Mouse (Mus musculus) MEL (cell line): ENCODE results near the gene Ccdc151.

Experiments used
- CTCF ChIP-seq, 3 experiments: IDR thresholded peaks in 2 of 3; conservative IDR thresholded peaks in 1 of 3; 2 replicates each; pipeline ENCODE4 v1.5.1; 2011 to 2012; ENCODE audit warnings: low read length in 3 of 3, low read depth in 2 of 3, mild to moderate bottlenecking in 2 of 3, improper control_type of control experiment in 1 of 3, inconsistent platforms in 1 of 3, mixed read lengths in 1 of 3, moderate library complexity in 1 of 3; ENCODE audit not compliant: control insufficient read depth in 1 of 3, insufficient read depth in 1 of 3, poor library complexity in 1 of 3, severe bottlenecking in 1 of 3
- POLR2AphosphoS2 ChIP-seq: IDR thresholded peaks from 2 replicates; pipeline ENCODE4 v1.6.1; 2011; ENCODE audit warnings: low read length, improper control_type of control experiment
- TAL1 ChIP-seq: IDR thresholded peaks from 2 replicates; pipeline ENCODE4 v1.6.1; 2012; ENCODE audit warnings: mild to moderate bottlenecking, inconsistent platforms, low read length, moderate library complexity, mixed read lengths

DNA sequence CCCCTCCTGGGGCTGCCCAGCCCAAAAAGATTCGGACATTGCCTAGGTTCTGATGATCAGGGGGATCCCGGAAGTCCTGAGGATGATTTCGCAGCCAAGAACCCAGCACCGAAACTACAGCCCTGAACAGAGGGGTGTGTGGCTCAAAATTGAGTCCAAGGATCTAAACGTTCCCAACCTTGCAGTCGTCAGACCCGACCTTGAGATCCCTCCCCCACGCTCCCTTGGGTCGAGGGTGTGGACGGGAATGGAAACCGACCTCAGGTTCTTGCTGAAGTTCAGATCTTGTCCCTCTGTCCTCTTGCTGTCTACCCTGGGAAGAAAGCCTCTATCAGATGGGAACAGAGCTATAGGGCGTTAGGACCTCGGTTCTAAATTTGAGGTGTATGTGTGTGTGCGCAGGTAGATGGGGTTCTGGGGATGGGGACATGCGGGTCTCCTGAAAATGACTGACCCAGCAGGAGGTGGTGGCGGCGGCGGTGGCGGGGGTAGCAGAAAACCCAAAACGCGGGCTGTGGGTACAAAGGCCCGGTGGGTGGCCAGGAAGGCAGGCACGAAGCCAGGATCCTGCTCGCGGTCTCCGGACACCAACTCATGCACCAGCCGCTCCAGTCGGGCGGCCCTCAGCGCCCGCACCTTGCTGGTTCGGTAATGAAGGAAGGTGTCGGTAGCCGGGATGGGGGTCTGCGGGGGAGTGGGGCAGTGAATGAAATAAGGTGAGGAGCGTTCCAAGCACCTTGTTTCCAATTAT, 14.7 kb downstream of the Ccdc151 start:
- TF ChIP-seq CTCF (IDR thresholded peaks at IDR 0.05 in 2 of 3, conservative IDR thresholded peaks at IDR 0.05 in 1 of 3; ENCODE audit: control insufficient read depth in 1 of 3, insufficient read depth in 1 of 3, low read depth in 2 of 3, low read length in 3 of 3, poor library complexity in 1 of 3, severe bottlenecking in 1 of 3), result no peak
- TF ChIP-seq POLR2AphosphoS2, result no peak
- TF ChIP-seq TAL1, result no peak
